Mouse (Mus musculus): ENCODE data around the gene Evi5.
A peak's percentile ranks its signal among the peaks of the same experiment; 100 is the strongest.

Evi5 gene

GRCm38 (mm10) chr5:107873330-107873729 is 1.6 kb downstream of the Evi5 start:
- no peak for DNase-seq (ENCODE audit: low spot score in 2 of 2)

- DNase-seq (ENCODE audit: low spot score in 2 of 2), result no peak
Observed at GRCm38 (mm10) chr5:107869701-107870100, 5.2 kb downstream of the Evi5 start.

GRCm38 (mm10) chr5:107868905-107869424 is 5.9 kb downstream of the Evi5 start:
- peak; percentile 86 to 87 for DNase-seq (ENCODE audit: low spot score in 2 of 2)

DNA sequence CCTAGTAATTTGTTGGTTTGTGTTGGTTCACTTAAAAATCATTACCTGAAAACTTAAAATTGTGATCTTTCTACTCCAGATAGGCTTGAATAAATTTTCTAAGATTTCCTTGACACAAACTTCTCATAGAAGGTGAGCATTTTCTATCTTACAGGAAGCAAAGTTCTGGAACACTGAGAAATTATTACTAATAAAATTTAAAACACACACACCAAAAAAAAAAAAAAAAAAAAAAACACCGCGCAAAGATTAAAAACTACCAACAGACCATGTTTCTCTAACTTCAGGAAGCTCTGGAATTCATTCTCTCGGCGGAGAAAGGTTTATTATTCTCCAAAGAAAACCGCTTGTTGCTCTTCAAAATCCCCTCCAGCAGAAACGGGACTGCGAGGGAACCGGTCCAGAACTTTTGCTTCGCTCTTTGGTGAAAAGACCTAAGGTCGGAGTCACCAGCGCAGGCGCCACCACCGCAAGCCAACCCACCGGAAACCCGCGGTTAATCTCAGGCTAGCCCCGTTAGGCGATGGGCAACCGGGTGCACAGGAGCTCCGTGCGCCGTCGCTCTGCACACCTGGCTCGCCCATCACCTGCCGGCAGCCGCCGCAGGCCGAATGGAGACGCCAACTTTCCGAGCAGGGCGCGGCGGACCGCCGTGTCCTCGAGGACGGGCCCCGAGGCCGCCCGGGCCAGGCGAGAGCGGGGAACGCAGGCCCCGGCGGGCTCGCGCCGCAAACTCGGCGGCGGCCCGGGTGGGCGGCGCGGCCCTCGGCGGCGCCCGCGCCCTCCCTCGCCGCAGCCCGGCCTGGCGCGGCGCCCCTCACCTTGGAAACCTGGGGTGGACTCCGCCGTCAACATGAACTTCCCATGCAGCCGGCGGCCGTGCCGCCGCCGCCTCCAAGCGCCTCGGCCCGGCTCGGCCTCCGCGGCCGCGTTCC is 6.7 kb downstream of the Evi5 start:
- peak; percentile 28 to 51 for DNase-seq (ENCODE audit: low spot score in 2 of 2)

- DNase-seq (ENCODE audit: low spot score in 2 of 2), result no peak
Observed at GRCm38 (mm10) chr5:107866127-107867126, 8.5 kb downstream of the Evi5 start.

DNA sequence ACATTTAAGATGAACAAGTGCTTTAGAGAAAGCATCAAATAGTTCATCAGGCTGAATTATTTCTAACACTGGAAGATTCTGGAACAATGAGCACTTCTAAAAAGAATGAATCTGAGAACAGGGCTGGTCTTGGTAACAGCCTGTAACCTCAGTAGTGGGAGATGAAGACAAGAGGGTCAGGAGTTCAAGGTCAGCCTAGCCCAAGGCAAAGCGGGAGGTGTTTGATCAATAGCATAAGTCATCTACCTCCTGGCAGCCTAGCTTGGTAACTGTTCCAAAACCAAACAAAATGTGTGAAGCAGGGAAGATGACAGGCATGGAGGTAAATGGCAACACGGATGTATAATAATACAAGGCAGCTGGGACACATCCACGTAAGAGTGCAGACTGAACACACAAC is 10.9 kb downstream of the Evi5 start:
- no peak for DNase-seq (ENCODE audit: low spot score in 2 of 2)

- no peak for DNase-seq (ENCODE audit: low spot score in 2 of 2)
Observed at GRCm38 (mm10) chr5:107858963-107859362, 15.9 kb downstream of the Evi5 start.

DNA sequence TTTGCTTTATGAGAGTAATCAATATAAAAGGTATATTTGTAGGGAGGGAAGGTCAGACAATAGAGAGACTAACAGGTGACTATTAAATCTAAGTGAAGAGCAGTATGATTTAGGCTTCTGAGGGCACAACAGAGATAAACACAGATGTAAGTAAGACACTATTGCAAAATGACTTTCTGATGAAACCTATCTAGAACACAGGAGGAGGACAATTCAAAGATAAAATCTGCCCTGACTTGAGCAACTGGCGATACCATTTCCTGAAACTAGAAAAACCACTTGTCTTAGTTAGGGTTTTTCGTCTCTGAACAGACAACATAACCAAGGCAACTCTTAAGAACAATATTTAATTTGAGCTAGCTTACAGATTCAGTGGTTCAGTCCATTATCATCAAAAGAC is 19.4 kb downstream of the Evi5 start:
- DNase-seq (ENCODE audit: low spot score in 2 of 2), result no peak

- no peak for DNase-seq (ENCODE audit: low spot score in 2 of 2)
Observed at GRCm38 (mm10) chr5:107854556-107854955, 20.4 kb downstream of the Evi5 start.

DNA sequence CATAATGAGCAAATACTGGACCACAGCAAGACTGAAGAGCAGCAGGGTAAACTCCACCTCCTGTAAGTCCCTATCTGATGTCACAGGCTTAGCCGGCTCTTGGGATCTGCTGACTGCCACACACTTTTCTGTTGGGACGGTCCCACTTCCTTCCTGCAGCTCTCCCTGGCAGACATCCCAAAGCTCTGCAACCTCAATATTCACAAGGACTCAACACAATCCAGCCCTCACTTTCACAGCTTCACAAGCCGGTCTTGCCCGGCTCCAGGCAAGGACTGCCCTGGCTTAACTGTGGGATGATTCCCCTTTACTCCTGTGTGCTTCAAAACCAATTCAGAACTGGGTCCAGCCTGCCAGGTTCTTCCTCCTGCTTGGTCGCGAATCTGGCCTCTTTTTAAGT is 21.1 kb downstream of the Evi5 start:
- no peak for DNase-seq (ENCODE audit: low spot score in 2 of 2)

GRCm38 (mm10) chr5:107848964-107849363 is 25.9 kb downstream of the Evi5 start:
- DNase-seq (ENCODE audit: low spot score in 2 of 2), result no peak

DNA sequence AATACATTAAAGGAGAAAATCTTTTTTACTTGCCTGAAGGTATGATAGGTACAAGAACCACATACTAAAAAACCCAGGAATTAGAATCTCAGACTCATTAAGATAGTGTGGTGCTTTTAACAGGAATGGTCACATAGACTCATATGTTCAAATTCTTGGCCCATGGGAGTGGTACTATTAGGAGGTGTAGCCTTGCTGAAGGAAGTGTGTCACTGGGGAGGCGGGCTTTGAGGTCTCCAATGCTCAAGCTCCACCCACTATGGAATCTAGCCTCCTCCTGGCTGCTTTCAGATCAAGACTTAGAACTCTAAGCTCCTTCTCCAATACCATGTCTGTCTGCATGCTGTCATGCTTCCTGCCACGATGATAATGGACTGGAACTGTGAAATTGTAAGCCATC is 27.1 kb downstream of the Evi5 start:
- DNase-seq (ENCODE audit: low spot score in 2 of 2), result no peak

GRCm38 (mm10) chr5:107847349-107847748 is 27.6 kb downstream of the Evi5 start:
- DNase-seq (ENCODE audit: low spot score in 2 of 2), result peak in 1 of 2 experiments; percentile 36

DNA sequence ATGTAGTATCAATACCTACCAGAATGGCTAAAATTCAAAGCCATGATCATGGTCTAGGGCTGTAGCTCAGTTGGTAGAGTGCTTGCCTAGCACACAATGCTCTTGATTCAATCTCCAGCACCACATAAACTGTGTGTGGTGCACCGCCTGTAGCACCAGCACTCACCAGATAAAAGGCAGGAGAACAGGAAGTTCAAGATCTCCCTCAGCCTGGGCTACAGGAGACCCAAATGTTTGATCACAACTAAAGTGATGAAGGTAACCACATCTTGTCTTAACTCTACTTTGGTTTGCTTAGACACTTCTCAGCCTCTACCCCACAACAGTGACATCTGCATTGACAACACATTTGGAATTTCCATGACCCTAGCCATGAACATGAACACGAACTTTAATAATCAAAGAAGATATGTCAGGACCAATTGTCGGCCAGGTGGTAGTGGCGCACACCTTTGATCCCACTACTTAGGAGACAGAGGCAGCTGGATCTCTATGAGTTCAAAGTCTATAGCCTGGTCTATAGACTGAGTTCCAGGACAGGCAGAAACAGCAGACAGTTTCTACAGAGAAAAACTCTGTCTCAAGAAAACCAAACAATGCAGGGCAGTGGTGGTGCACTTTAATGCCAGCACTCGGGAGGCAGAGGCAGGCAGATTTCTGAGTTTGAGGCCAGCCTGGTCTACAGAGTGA is 34.2 kb downstream of the Evi5 start:
- DNase-seq (ENCODE audit: low spot score in 2 of 2), result no peak

DNA sequence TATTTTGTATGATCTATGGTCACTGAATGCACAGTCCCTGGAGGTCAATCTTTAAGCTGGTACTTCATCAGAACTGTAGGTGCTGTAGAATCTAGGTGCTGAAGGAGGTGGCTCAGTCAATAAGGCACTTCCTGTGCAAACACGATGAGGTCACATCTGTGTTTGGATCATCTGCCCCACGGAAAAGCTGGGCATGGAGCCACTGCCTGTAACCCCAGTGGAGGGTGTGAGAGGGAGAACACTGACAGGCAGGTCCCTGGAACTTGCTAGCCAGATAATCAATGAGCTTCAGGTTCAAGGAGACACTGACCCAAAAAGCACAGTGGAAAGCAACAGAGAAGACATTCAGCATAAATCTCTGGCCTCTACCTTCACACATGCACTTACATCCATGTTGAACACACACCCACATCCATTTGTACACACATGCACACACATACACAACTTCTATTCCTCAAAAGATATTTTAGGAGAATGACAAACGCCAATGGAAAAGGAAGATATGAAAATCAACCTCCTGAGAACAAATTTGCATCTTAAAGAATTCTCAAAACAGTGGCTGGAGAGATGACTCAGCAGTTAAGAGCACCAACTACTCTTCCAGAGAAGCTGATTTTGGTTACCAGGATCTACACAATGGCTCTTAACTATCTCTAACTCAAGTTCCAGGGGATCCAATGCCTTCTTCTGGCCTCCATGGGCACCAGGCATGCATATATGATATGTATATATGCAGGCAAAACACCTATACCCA is 35.8 kb downstream of the Evi5 start:
- no peak for DNase-seq (ENCODE audit: low spot score in 2 of 2)

GRCm38 (mm10) chr5:107834287-107834686 is 40.6 kb downstream of the Evi5 start:
- no peak for DNase-seq (ENCODE audit: low spot score in 2 of 2)

GRCm38 (mm10) chr5:107831351-107831750 is 43.6 kb downstream of the Evi5 start:
- DNase-seq (ENCODE audit: low spot score in 2 of 2), result no peak

GRCm38 (mm10) chr5:107829998-107830560 is 44.8 kb downstream of the Evi5 start, which contains the start of gene Ube2d2b:
Gene Ube2d2b, plus strand, starts transcription at chr5:107830099.
- no peak for DNase-seq (ENCODE audit: low spot score in 2 of 2)

GRCm38 (mm10) chr5:107822521-107822920 is 52.4 kb downstream of the Evi5 start:
- DNase-seq (ENCODE audit: low spot score in 2 of 2), result no peak

GRCm38 (mm10) chr5:107814651-107815050 is 60.3 kb downstream of the Evi5 start:
- DNase-seq (ENCODE audit: low spot score in 2 of 2), result no peak

Data from frontal cortex, postnatal 36 days (tissue).